Mouse (Mus musculus): ENCODE results near the gene S1pr5. TPM values are rescaled to one million over a fixed set of nuclear protein-coding genes. Genes with fewer than 3 reads are reported as not detected.
"Not testable (repeated sequence)": the region's sequence is repeated elsewhere in the genome, so short reads cannot be mapped to it uniquely, and the experiment has no call there.

S1pr5 gene
- polyA plus RNA-seq, 1 experiment from 2014 or later: 0.19 TPM

- H3K27ac ChIP-seq (ENCODE audit: low read depth, low read length): no peak overlapping the region
- H3K27me3 ChIP-seq (ENCODE audit: control insufficient read depth, insufficient read depth, low read length): no peaks in the 10 kb centered on the region
- 76% methylated on average over 6 of the region's 6 CpGs for WGBS
- H3K4me1 ChIP-seq (ENCODE audit: control insufficient read depth, insufficient read depth, low read length): peaks cover 4% of the 10 kb centered on the region
- no peaks in the 10 kb centered on the region for H3K36me3 ChIP-seq (ENCODE audit: control insufficient read depth, insufficient read depth, low read length)
- no peak overlapping the region for H3K9ac ChIP-seq (ENCODE audit: low read depth, low read length)
- no peaks in the 10 kb centered on the region for H3K9me3 ChIP-seq (ENCODE audit: control insufficient read depth, low read length)
- no peak overlapping the region for H3K4me3 ChIP-seq (ENCODE audit: low read length)
- ATAC-seq (ENCODE audit: low FRiP score, low TSS enrichment): no peak
- no peak overlapping the region for H3K4me2 ChIP-seq (replicated peaks; ENCODE audit: low read depth, low read length)
These were observed 12.3 kb upstream of the S1pr5 start for GRCm38 (mm10) chr9:21260491-21261040.

- WGBS: 74% methylated on average over 4 of the region's 4 CpGs
- not testable (repeated sequence) for H3K9me3 ChIP-seq (ENCODE audit: control insufficient read depth, low read length); ATAC-seq (ENCODE audit: low FRiP score, low TSS enrichment)
These were observed 8.1 kb upstream of the S1pr5 start for GRCm38 (mm10) chr9:21256349-21256748.

GRCm38 (mm10) chr9:21254690-21255089, 6.4 kb upstream of the S1pr5 start:
- H3K36me3 ChIP-seq (ENCODE audit: control insufficient read depth, insufficient read depth, low read length): no peaks in the 10 kb centered on the region
- peaks cover 12% of the 10 kb centered on the region for H3K27me3 ChIP-seq (ENCODE audit: control insufficient read depth, insufficient read depth, low read length)
- H3K27ac ChIP-seq (ENCODE audit: low read depth, low read length): no peak overlapping the region
- no peak overlapping the region for H3K4me3 ChIP-seq (ENCODE audit: low read length)
- H3K9ac ChIP-seq (ENCODE audit: low read depth, low read length): no peak overlapping the region
- no peak for ATAC-seq (ENCODE audit: low FRiP score, low TSS enrichment)
- no peaks in the 10 kb centered on the region for H3K9me3 ChIP-seq (ENCODE audit: control insufficient read depth, low read length)
- no peak overlapping the region for H3K4me2 ChIP-seq (replicated peaks; ENCODE audit: low read depth, low read length)
- H3K4me1 ChIP-seq (ENCODE audit: control insufficient read depth, insufficient read depth, low read length): no peaks in the 10 kb centered on the region

More at GRCm38 (mm10) chr9:21256349-21256748, 8.1 kb upstream of the S1pr5 start:
- not testable (repeated sequence) for H3K4me3 ChIP-seq (ENCODE audit: low read length); H3K36me3 ChIP-seq (ENCODE audit: control insufficient read depth, insufficient read depth, low read length); H3K4me2 ChIP-seq (replicated peaks; ENCODE audit: low read depth, low read length); H3K4me1 ChIP-seq (ENCODE audit: control insufficient read depth, insufficient read depth, low read length); H3K27ac ChIP-seq (ENCODE audit: low read depth, low read length); H3K27me3 ChIP-seq (ENCODE audit: control insufficient read depth, insufficient read depth, low read length); H3K9ac ChIP-seq (ENCODE audit: low read depth, low read length)

GRCm38 (mm10) chr9:21251116-21251735, 3.0 kb upstream of the S1pr5 start:
- H3K36me3 ChIP-seq (ENCODE audit: control insufficient read depth, insufficient read depth, low read length): no peaks in the 10 kb centered on the region
- ATAC-seq (ENCODE audit: low FRiP score, low TSS enrichment): no peak
- H3K4me2 ChIP-seq (replicated peaks; ENCODE audit: low read depth, low read length): no peak overlapping the region
- H3K9me3 ChIP-seq (ENCODE audit: control insufficient read depth, low read length): no peaks in the 10 kb centered on the region
- H3K4me1 ChIP-seq (ENCODE audit: control insufficient read depth, insufficient read depth, low read length): no peaks in the 10 kb centered on the region
- H3K4me3 ChIP-seq (ENCODE audit: low read length): no peak overlapping the region
- WGBS: 69% methylated on average over 13 of the region's 13 CpGs
- H3K27me3 ChIP-seq (ENCODE audit: control insufficient read depth, insufficient read depth, low read length): peaks cover 41% of the 10 kb centered on the region
- H3K27ac ChIP-seq (ENCODE audit: low read depth, low read length): no peak overlapping the region
- no peak overlapping the region for H3K9ac ChIP-seq (ENCODE audit: low read depth, low read length)

- peaks cover 46% of the 10 kb centered on the region for H3K27me3 ChIP-seq (ENCODE audit: control insufficient read depth, insufficient read depth, low read length)
- no peak overlapping the region for H3K9ac ChIP-seq (ENCODE audit: low read depth, low read length)
- H3K4me2 ChIP-seq (replicated peaks; ENCODE audit: low read depth, low read length): no peak overlapping the region
- H3K36me3 ChIP-seq (ENCODE audit: control insufficient read depth, insufficient read depth, low read length): no peaks in the 10 kb centered on the region
- ATAC-seq (ENCODE audit: low FRiP score, low TSS enrichment): no peak
- no peaks in the 10 kb centered on the region for H3K9me3 ChIP-seq (ENCODE audit: control insufficient read depth, low read length)
- H3K27ac ChIP-seq (ENCODE audit: low read depth, low read length): no peak overlapping the region
- no peak overlapping the region for H3K4me3 ChIP-seq (ENCODE audit: low read length)
- no peaks in the 10 kb centered on the region for H3K4me1 ChIP-seq (ENCODE audit: control insufficient read depth, insufficient read depth, low read length)
- 36% methylated on average over 2 of the region's 2 CpGs for WGBS
These were observed 2.3 kb upstream of the S1pr5 start for GRCm38 (mm10) chr9:21250509-21250908.

- Histone ChIP-seq H3K4me1 (ENCODE audit: control insufficient read depth, insufficient read depth, low read length) (no peaks in the 10 kb centered on the region), H3K27ac (ENCODE audit: low read depth, low read length) (no peak overlapping the region), H3K9me3 (ENCODE audit: control insufficient read depth, low read length) (no peaks in the 10 kb centered on the region), H3K27me3 (ENCODE audit: control insufficient read depth, insufficient read depth, low read length) (peaks cover 52% of the 10 kb centered on the region), H3K36me3 (ENCODE audit: control insufficient read depth, insufficient read depth, low read length) (no peaks in the 10 kb centered on the region), H3K4me2 (replicated peaks; ENCODE audit: low read depth, low read length) (no peak overlapping the region), H3K9ac (ENCODE audit: low read depth, low read length) (no peak overlapping the region), H3K4me3 (ENCODE audit: low read length) (no peak overlapping the region)
- 17% methylated on average over 17 of the region's 17 CpGs for WGBS
- ATAC-seq (ENCODE audit: low FRiP score, low TSS enrichment): peak; percentile 17; the same call in 1 of the 2 replicates
These were observed 1.6 kb upstream of the S1pr5 start for GRCm38 (mm10) chr9:21249629-21250508.

GRCm38 (mm10) chr9:21246342-21246741, 1.9 kb downstream of the S1pr5 start:
- H3K9me3 ChIP-seq (ENCODE audit: control insufficient read depth, low read length): peaks cover 3% of the 10 kb centered on the region; the same call in 1 of the 2 replicates
- H3K4me2 ChIP-seq (replicated peaks; ENCODE audit: low read depth, low read length): no peak overlapping the region
- no peak overlapping the region for H3K4me3 ChIP-seq (ENCODE audit: low read length)
- H3K4me1 ChIP-seq (ENCODE audit: control insufficient read depth, insufficient read depth, low read length): peaks cover 9% of the 10 kb centered on the region
- no peak for ATAC-seq (ENCODE audit: low FRiP score, low TSS enrichment)
- 88% methylated on average over 1 of the region's 1 CpGs for WGBS
- peaks cover 74% of the 10 kb centered on the region for H3K27me3 ChIP-seq (ENCODE audit: control insufficient read depth, insufficient read depth, low read length)
- no peaks in the 10 kb centered on the region for H3K36me3 ChIP-seq (ENCODE audit: control insufficient read depth, insufficient read depth, low read length)
- H3K9ac ChIP-seq (ENCODE audit: low read depth, low read length): no peak overlapping the region
- H3K27ac ChIP-seq (ENCODE audit: low read depth, low read length): no peak overlapping the region

GRCm38 (mm10) chr9:21245113-21245487, 3.1 kb downstream of the S1pr5 start:
- WGBS: 3% methylated on average over 13 of the region's 16 CpGs

More at GRCm38 (mm10) chr9:21245113-21245487, 3.1 kb downstream of the S1pr5 start:
- H3K4me1 ChIP-seq (ENCODE audit: control insufficient read depth, insufficient read depth, low read length): peaks cover 10% of the 10 kb centered on the region
- H3K36me3 ChIP-seq (ENCODE audit: control insufficient read depth, insufficient read depth, low read length): no peaks in the 10 kb centered on the region
- no peak for ATAC-seq (ENCODE audit: low FRiP score, low TSS enrichment)
- H3K9me3 ChIP-seq (ENCODE audit: control insufficient read depth, low read length): peaks cover 3% of the 10 kb centered on the region; the same call in 1 of the 2 replicates
- no peak overlapping the region for H3K27ac ChIP-seq (ENCODE audit: low read depth, low read length)
- H3K27me3 ChIP-seq (ENCODE audit: control insufficient read depth, insufficient read depth, low read length): peaks cover 66% of the 10 kb centered on the region
- H3K4me2 ChIP-seq (replicated peaks; ENCODE audit: low read depth, low read length): peak overlapping the region; percentile 64
- peak overlapping the region; percentile 25; the same call in 1 of the 2 replicates for H3K9ac ChIP-seq (ENCODE audit: low read depth, low read length)
- peak overlapping the region; percentile 38 for H3K4me3 ChIP-seq (ENCODE audit: low read length)
